Mouse (Mus musculus) WW6 (cell line): Measurements from ENCODE around the gene Best1.

Source experiments
- DNase-seq: peaks from one replicate; pipeline ENCODE4 v3.0.0-alpha.2; 2013; ENCODE audit warnings: low read depth, low spot score

The Best1 gene

GRCm38 (mm10) chr19:10001206-10001969 is at the start of gene Best1, which contains the start of gene Rab3il1:
Gene Best1, minus strand, starts transcription at chr19:10001633.
Gene Rab3il1, plus strand, starts transcription at chr19:10001669.
- DNase-seq: no peak

- no peak for DNase-seq
These were observed 49.0 kb upstream of the Best1 start for GRCm38 (mm10) chr19:10050438-10050837.

GRCm38 (mm10) chr19:10049533-10049932 is 48.1 kb upstream of the Best1 start:
- DNase-seq: no peak

GRCm38 (mm10) chr19:10046983-10047382 is 45.5 kb upstream of the Best1 start:
- DNase-seq: no peak

- DNase-seq: no peak
These were observed 44.9 kb upstream of the Best1 start for GRCm38 (mm10) chr19:10046346-10046745.

DNA sequence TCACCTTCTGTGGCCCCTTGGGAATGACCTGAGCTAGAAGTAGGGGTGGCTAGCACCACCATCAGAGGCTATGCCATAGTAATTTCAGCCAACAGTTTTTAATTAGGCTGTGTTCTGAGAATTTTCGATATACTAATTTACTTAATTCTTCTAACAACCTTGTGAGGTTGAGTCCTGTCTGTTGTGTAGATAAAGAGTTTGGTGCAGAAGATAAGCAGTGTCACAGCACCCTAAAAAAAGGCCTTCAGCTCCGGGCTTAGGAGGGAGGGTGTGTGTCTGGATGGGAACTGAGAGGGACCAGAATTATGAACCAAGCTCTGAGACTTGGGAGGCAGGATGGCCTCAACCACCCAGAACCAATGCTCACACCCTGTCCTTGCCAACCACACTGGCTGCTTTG is 44.3 kb upstream of the Best1 start:
- DNase-seq: no peak

GRCm38 (mm10) chr19:10043643-10044042 is 42.2 kb upstream of the Best1 start:
- DNase-seq: no peak

- no peak for DNase-seq
These were observed 41.4 kb upstream of the Best1 start for GRCm38 (mm10) chr19:10042816-10043215.

GRCm38 (mm10) chr19:10042232-10042631 is 40.8 kb upstream of the Best1 start:
- no peak for DNase-seq

DNA sequence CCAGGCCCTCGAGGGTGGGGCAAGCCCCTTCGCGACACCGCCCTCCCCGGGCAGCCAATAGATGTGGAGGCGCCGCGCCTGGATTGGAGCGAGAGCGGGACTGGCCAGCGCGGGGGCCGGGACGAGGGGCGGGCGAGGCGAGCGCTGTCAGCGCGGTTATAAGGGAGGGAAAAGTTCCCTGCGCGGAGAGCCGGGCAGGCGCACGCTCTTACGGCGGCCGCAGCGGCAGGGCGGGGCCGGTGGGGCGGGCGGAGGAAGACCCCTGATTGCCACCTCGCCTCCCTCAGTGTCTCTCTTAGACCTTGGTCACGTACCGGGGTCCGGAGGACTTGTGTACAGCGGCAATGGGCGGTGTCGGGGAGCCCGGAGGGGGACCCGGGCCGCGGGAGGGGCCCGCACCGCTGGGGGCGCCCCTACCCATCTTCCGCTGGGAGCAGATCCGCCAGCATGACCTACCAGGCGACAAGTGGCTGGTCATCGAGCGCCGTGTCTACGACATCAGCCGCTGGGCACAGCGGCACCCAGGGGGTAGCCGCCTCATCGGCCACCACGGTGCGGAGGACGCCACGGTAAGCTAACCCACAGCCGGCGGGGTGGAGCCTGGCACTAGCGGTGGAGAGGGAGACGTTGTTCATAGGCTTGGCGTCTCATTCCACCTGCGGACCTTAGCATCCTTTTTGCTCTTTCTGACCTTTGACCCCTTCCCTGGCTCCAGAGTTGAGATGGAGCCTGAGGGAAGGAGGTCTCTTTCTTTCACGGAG is 40.1 kb upstream of the Best1 start, which contains the start of gene Fads3:
Gene Fads3 (plus strand): TSS at position 182 of the 761 bp plus-strand sequence.
- no peak for DNase-seq

- DNase-seq: no peak
These were observed 39.5 kb upstream of the Best1 start for GRCm38 (mm10) chr19:10040866-10041387.

- no peak for DNase-seq
These were observed 38.2 kb upstream of the Best1 start for GRCm38 (mm10) chr19:10039615-10040014.

DNA sequence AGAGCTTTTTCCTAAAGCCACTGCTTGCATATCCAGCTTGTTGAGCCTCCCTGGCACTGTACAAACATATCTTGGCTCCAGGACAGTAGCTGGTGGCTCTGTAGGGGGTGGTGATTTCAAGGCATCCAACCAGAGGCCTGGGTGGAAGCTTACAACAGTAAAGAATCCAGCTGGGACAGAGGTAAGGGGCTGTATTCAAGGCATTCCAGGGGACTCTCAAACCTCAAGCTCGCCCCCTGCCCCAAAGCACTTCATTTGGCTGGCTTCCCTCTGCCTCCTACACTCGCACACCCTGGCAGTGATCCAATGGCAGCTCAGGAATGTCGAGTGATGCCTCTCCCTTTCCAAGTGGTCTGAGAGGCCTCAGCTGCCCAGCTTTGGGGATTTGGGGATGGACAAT is 37.5 kb upstream of the Best1 start:
- no peak for DNase-seq

DNA sequence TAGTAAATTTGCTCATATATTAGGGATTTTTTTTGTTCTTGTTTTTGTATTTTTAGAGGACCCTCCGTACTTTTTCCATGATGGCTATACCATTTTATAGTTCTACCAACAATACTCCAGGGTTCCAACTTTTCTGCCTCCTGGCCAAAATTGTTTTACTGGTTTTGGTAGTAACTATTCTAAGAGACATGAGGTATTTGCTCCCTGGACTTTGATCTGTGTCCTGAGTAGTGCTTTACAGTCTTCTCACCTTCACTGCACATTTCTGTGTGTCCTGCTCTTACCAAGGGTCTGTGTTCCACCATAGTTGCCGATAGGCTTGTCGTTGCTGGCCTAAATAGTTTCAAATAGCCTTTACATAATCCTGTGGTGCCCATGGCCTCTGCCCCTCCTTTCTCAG is 36.9 kb upstream of the Best1 start:
- DNase-seq: no peak

- DNase-seq: no peak
These were observed 36.1 kb upstream of the Best1 start for GRCm38 (mm10) chr19:10037534-10037933.

DNA sequence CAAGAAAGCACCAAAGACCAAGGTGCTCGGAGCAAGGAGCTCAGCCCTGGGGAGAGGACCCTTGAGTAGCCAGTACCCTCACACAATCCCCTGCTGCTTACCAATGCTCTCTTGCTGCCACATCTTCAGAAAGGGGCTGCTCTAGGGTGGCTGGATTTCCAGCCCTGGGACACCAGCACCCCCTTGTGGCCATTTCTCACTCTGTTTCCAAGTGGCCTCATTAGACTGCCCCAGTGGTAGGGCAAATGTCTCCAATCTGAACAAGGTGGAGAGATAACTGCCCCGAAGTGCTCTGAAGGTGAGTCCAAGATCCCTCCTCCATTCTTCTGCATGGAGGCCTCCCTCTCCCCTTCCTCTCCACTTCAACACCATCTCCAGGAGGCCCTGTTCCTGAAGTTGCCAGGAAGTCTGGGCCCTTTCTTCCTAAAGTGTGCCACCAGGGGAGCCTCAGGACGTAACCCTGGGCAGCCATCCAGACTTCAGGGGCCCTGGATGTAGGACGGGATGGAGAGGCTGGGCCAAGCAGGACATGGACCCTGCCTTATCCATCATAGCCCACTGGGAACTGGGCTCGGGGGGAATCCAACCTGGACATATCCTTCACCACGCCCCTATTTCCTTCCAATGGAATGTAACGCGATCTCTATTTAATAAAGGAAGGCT is 33.5 kb upstream of the Best1 start:
- no peak for DNase-seq

- DNase-seq: no peak
These were observed 32.9 kb upstream of the Best1 start for GRCm38 (mm10) chr19:10034356-10034755.

GRCm38 (mm10) chr19:10033211-10033973 is 32.0 kb upstream of the Best1 start:
- no peak for DNase-seq

- no peak for DNase-seq
These were observed 28.3 kb upstream of the Best1 start for GRCm38 (mm10) chr19:10029746-10030145.

DNA sequence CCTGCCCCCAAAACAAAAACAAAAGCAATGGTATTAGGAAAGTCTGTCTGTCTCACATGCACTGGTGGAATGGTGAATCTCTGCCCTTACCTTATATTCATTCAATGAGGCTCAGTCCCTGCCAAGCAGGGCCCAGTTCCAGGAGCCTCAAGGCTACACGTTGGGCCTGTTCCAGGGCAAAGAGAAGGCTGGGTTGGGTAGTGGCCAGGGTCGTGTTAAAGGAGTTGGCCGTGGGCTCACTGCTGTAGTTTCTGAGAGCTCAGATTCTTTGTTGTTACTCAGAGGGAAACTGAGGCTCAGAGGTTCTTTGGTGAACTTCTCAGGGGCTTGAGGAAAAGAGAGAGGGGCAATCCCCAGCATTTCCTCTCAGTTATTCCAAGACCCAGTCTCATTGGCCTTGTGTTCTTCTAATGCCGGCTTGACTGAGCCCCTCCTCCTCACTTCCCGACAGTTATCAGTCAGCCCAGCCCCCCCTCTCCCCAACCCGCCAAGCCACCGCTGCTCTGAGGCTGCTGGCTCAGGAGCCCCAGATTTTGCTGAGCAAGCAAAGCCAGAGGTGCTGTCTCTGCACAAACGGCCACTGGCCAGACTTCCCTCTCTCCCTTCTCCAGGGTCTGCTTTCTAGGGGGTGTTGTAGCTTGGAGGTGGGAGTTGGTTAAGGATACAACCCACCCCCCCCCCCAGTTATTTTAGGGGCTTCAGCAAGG is 23.9 kb upstream of the Best1 start:
- DNase-seq: no peak

- DNase-seq: no peak
These were observed 21.9 kb upstream of the Best1 start for GRCm38 (mm10) chr19:10023304-10023758.
